Comparison of ENCODE assay signal across 1 mouse cellular context in genomic region chr10:128376099-128376454, GRCm38 (mm10).
TF ChIP-seq lines count a peak whose summit lies in the region.

No protein-coding gene starts in this region.

TF ChIP-seq in MEL, 35 proteins besides CTCF, POLR2A, EP300 and RAD21 (continued from another document):
- TF ChIP-seq POLR2AphosphoS5 (IDR thresholded peaks at IDR 0.05; ENCODE audit: borderline replicate concordance, low read depth, low read length) (no peak), MXI1 (IDR thresholded peaks at IDR 0.05; ENCODE audit: low read depth, low read length) (no peak), TBP (IDR thresholded peaks at IDR 0.05; ENCODE audit: low read depth, low read length) (no peak), MYC (IDR thresholded peaks at IDR 0.05; ENCODE audit: low read depth, low read length) (no peak), MAFK (IDR thresholded peaks at IDR 0.05; ENCODE audit: borderline replicate concordance, low read depth, low read length) (no peak), CHD1 (IDR thresholded peaks at IDR 0.05; ENCODE audit: low read depth, low read length) (no peak), MEF2A (IDR thresholded peaks at IDR 0.05; ENCODE audit: extremely low read depth, insufficient replicate concordance, low read depth, low read length, poor library complexity, severe bottlenecking) (no peak), SIN3A (IDR thresholded peaks at IDR 0.05; ENCODE audit: low read length) (no peak), ZNF384 (IDR thresholded peaks at IDR 0.05; ENCODE audit: low read depth, low read length) (no peak), MYB (IDR thresholded peaks at IDR 0.05; ENCODE audit: low read depth, low read length) (no peak)
